Mouse (Mus musculus): Measurements from ENCODE around the gene Mup8. TPM values are rescaled to one million over a fixed set of nuclear protein-coding genes. Genes with fewer than 3 reads are reported as not detected.

Mup8 gene
- polyA plus RNA-seq (2014; fragmentation: Illumina TruSeq; extraction: RNeasy Lipid Tissue Mini Kit (QIAGEN cat#74804); ENCODE audit: low read depth, low replicate concordance) = not detected

GRCm38 (mm10) chr4:60222499-60222898 is at the start of gene Mup8:
Gene Mup8 (minus strand): TSS chr4:60222599.

Other genes starting within 250 kb of the Mup8 start
- gene Mup7, start 152.1 kb downstream of the Mup8 start, polyA plus RNA-seq (2014; fragmentation: Illumina TruSeq; extraction: RNeasy Lipid Tissue Mini Kit (QIAGEN cat#74804); ENCODE audit: low read depth, low replicate concordance) = not detected
- not detected for gene Mup2, start 68.3 kb downstream of the Mup8 start, polyA plus RNA-seq (2014; fragmentation: Illumina TruSeq; extraction: RNeasy Lipid Tissue Mini Kit (QIAGEN cat#74804); ENCODE audit: low read depth, low replicate concordance)
- gene Mup9, start 199.4 kb upstream of the Mup8 start, polyA plus RNA-seq (2014; fragmentation: Illumina TruSeq; extraction: RNeasy Lipid Tissue Mini Kit (QIAGEN cat#74804); ENCODE audit: low read depth, low replicate concordance) = not detected

Data from adipose tissue, adult 10 weeks (tissue).